Mouse (Mus musculus) liver, embryonic 16.5 days (tissue): Measurements from ENCODE around the gene Ppip5k1. TPM values are rescaled to one million over a fixed set of nuclear protein-coding genes. Genes with fewer than 3 reads are reported as not detected.

Source experiments
- ATAC-seq: fragments of 200-750 bp; cut with Nextera tagmentation; 2 replicates; pipeline ENCODE4 v1.8.0; 2017; ENCODE audit warnings: low read depth, mild to moderate bottlenecking, moderate number of reproducible peaks, moderate library complexity
- H3K27ac ChIP-seq: fragments of 300-500 bp; sonication (generic); 2 replicates; pipeline ENCODE4 v1.5.1; 2014; ENCODE audit warnings: mild to moderate bottlenecking, low read length
- H3K27me3 ChIP-seq: fragments of 300-500 bp; sonication (generic); 2 replicates; pipeline ENCODE4 v1.6.1; 2014; ENCODE audit warnings: low read depth, low read length, mixed read lengths; ENCODE audit not compliant: control insufficient read depth, insufficient read depth
- H3K36me3 ChIP-seq: fragments of 300-500 bp; sonication (generic); 2 replicates; pipeline ENCODE4 v1.6.1; 2014; ENCODE audit warnings: mild to moderate bottlenecking; ENCODE audit not compliant: control insufficient read depth, insufficient read depth
- H3K4me1 ChIP-seq: fragments of 300-500 bp; sonication (generic); 2 replicates; pipeline ENCODE4 v1.6.1; 2014; ENCODE audit warnings: low read depth, low read length, mixed read lengths; ENCODE audit not compliant: control insufficient read depth
- H3K4me2 ChIP-seq: fragments of 300-500 bp; sonication (generic); 2 replicates; pipeline ENCODE4 v1.6.1; 2014; ENCODE audit warnings: low read depth, low read length, mixed read lengths
- H3K4me3 ChIP-seq: fragments of 300-500 bp; sonication (generic); 2 replicates; pipeline ENCODE4 v1.5.1; 2014; ENCODE audit warnings: low read depth, mild to moderate bottlenecking, low read length
- H3K9ac ChIP-seq: fragments of 300-500 bp; sonication (generic); 2 replicates; pipeline ENCODE4 v1.6.1; 2014; ENCODE audit warnings: low read depth, low read length
- H3K9me3 ChIP-seq: fragments of 300-500 bp; sonication (generic); replicated peaks from 2 replicates; pipeline ENCODE4 v1.6.1; 2016; ENCODE audit warnings: low read length; ENCODE audit not compliant: control insufficient read depth
- WGBS: fragments of 180-500 bp; shearing (Covaris S2); extraction: QIAGEN DNeasy Blood & Tissue Kit; methylation state at CpG from one replicate; pipeline ENCODE4 v1.1.7; 2014; ENCODE audit not compliant: insufficient replicate concordance; 5-methylcytosine and 5-hydroxymethylcytosine counted together
- polyA plus RNA-seq: library from polyadenylated mRNA; unstranded; fragments of >200 nt; fragmentation: Nextera tagmentation; extraction: Ambion mirVana; gene quantifications from 2 replicates; pipeline ENCODE4 v1.2.1, GENCODE M21; 2015

The Ppip5k1 gene
- polyA plus RNA-seq, 1 experiment from 2014 or later = 5.6 TPM

GRCm38 (mm10) chr2:121359461-121359860 lies 4.3 kb upstream of the Ppip5k1 start:
- H3K27ac ChIP-seq = no peak overlapping the region
- no peak overlapping the region for H3K4me2 ChIP-seq
- no peaks in the 10 kb centered on the region for H3K36me3 ChIP-seq
- ATAC-seq = no peak
- no peak overlapping the region for H3K4me3 ChIP-seq
- H3K27me3 ChIP-seq = peaks cover 37% of the 10 kb centered on the region
- H3K4me1 ChIP-seq = peaks cover 2% of the 10 kb centered on the region
- WGBS = 48% methylated on average over 4 of the region's 4 CpGs
- no peak overlapping the region for H3K9ac ChIP-seq
- H3K9me3 ChIP-seq = no peaks in the 10 kb centered on the region

GRCm38 (mm10) chr2:121358381-121358780 lies 3.2 kb upstream of the Ppip5k1 start:
- Histone ChIP-seq H3K9me3 (no peaks in the 10 kb centered on the region), H3K36me3 (no peaks in the 10 kb centered on the region), H3K4me1 (peaks cover 7% of the 10 kb centered on the region), H3K27ac (no peak overlapping the region), H3K27me3 (peaks cover 37% of the 10 kb centered on the region), H3K4me3 (no peak overlapping the region), H3K4me2 (no peak overlapping the region), H3K9ac (no peak overlapping the region)
- no peak for ATAC-seq
- WGBS = 2% methylated on average over 16 of the region's 16 CpGs

- Histone ChIP-seq H3K9ac (no peak overlapping the region), H3K27ac (no peak overlapping the region), H3K4me2 (no peak overlapping the region), H3K36me3 (no peaks in the 10 kb centered on the region), H3K9me3 (no peaks in the 10 kb centered on the region), H3K4me1 (peaks cover 7% of the 10 kb centered on the region), H3K4me3 (no peak overlapping the region), H3K27me3 (peaks cover 37% of the 10 kb centered on the region)
- ATAC-seq = no peak
- WGBS = 2% methylated on average over 4 of the region's 4 CpGs
Measured at GRCm38 (mm10) chr2:121357961-121358360, 2.8 kb upstream of the Ppip5k1 start.

GRCm38 (mm10) chr2:121357494-121357893 lies 2.3 kb upstream of the Ppip5k1 start, which contains the start of gene Ckmt1:
Ckmt1 (plus strand) TSS chr2:121357714.
- no peak for ATAC-seq
- 44% methylated on average over 5 of the region's 5 CpGs for WGBS

DNA sequence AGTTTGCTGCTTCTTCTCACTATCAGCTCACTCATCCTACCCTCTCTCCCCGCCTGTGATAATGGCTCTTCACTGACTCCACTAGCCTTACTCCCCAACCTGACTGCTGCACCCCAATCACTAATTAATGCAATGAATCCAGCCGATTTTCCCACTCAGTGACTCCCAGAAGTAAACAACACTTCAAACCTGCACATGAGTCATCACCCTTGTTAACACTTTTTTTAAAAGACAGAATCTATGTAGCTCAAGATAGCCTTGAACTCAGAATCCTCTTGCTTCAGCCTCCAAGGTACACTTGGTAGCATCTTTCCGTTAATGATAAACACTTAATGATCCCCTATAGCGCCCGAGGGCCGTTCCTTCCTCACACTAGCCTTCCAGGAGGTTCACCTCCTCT lies 818 bp downstream of the Ppip5k1 start:
- Histone ChIP-seq H3K36me3 (no peaks in the 10 kb centered on the region), H3K27me3 (peaks cover 32% of the 10 kb centered on the region), H3K9me3 (no peaks in the 10 kb centered on the region), H3K27ac (0 out of 2 replicates have a peak overlapping the region, but pooled peaks have one; percentile 38), H3K9ac (peak overlapping the region; percentile 83), H3K4me2 (peak overlapping the region; percentile 98), H3K4me1 (peaks cover 7% of the 10 kb centered on the region), H3K4me3 (peak overlapping the region; percentile 75)
- WGBS = 3% methylated on average over 6 of the region's 6 CpGs
- ATAC-seq = 0 out of 2 replicates have a peak, but pooled peaks have one; percentile 5

More at GRCm38 (mm10) chr2:121357494-121357893, 2.3 kb upstream of the Ppip5k1 start, which contains the start of gene Ckmt1:
- H3K4me3 ChIP-seq = no peak within 1 kb of the TSS
- no peaks in the 10 kb centered on the region for H3K36me3 ChIP-seq
- H3K27me3 ChIP-seq = peaks cover 37% of the 10 kb centered on the region
- H3K4me2 ChIP-seq = no peak within 1 kb of the TSS
- no peaks in the 10 kb centered on the region for H3K9me3 ChIP-seq
- no peak within 1 kb of the TSS for H3K9ac ChIP-seq
- no peak within 1 kb of the TSS for H3K27ac ChIP-seq
- H3K4me1 ChIP-seq = peaks cover 7% of the 10 kb centered on the region

GRCm38 (mm10) chr2:121353156-121353555 lies 2.0 kb downstream of the Ppip5k1 start:
- Histone ChIP-seq H3K9me3 (no peaks in the 10 kb centered on the region), H3K4me1 (peaks cover 7% of the 10 kb centered on the region), H3K27me3 (peaks cover 19% of the 10 kb centered on the region), H3K9ac (no peak overlapping the region), H3K4me3 (no peak overlapping the region), H3K36me3 (no peaks in the 10 kb centered on the region), H3K4me2 (no peak overlapping the region), H3K27ac (no peak overlapping the region)
- 64% methylated on average over 8 of the region's 8 CpGs for WGBS
- ATAC-seq = no peak

GRCm38 (mm10) chr2:121339057-121339456 lies 16.1 kb downstream of the Ppip5k1 start:
- Histone ChIP-seq H3K36me3 (no peaks in the 10 kb centered on the region), H3K4me2 (no peak overlapping the region), H3K4me1 (no peaks in the 10 kb centered on the region), H3K9ac (no peak overlapping the region), H3K27me3 (no peaks in the 10 kb centered on the region), H3K27ac (no peak overlapping the region), H3K4me3 (no peak overlapping the region), H3K9me3 (no peaks in the 10 kb centered on the region)
- ATAC-seq = no peak

- no peak for ATAC-seq
- H3K9ac ChIP-seq = no peak overlapping the region
- no peaks in the 10 kb centered on the region for H3K9me3 ChIP-seq
- H3K27ac ChIP-seq = no peak overlapping the region
- no peaks in the 10 kb centered on the region for H3K27me3 ChIP-seq
- no peaks in the 10 kb centered on the region for H3K4me1 ChIP-seq
- no peak overlapping the region for H3K4me2 ChIP-seq
- 57% methylated on average over 2 of the region's 2 CpGs for WGBS
- H3K36me3 ChIP-seq = no peaks in the 10 kb centered on the region
- no peak overlapping the region for H3K4me3 ChIP-seq
Measured at GRCm38 (mm10) chr2:121329492-121329891, 25.7 kb downstream of the Ppip5k1 start.

GRCm38 (mm10) chr2:121323693-121324470 lies 31.3 kb downstream of the Ppip5k1 start:
- Histone ChIP-seq H3K27ac (no peak overlapping the region), H3K4me1 (no peaks in the 10 kb centered on the region), H3K27me3 (no peaks in the 10 kb centered on the region), H3K9me3 (no peaks in the 10 kb centered on the region), H3K4me3 (no peak overlapping the region), H3K4me2 (no peak overlapping the region), H3K36me3 (no peaks in the 10 kb centered on the region), H3K9ac (no peak overlapping the region)
- no peak for ATAC-seq
- WGBS = 52% methylated on average over 10 of the region's 10 CpGs
